Mouse (Mus musculus) small intestine, adult 10 weeks (tissue): ENCODE results near the gene Vkorc1. TPM values are rescaled to one million over a fixed set of nuclear protein-coding genes. Genes with fewer than 3 reads are reported as not detected.

Experiments used
- polyA plus RNA-seq: library from polyadenylated mRNA; stranded (reverse); fragments of 350-450 nt; fragmentation: Illumina TruSeq; extraction: RNeasy Lipid Tissue Mini Kit (QIAGEN cat#74804); gene quantifications from one replicate; pipeline ENCODE4 v1.2.3, GENCODE M21; 2014; ENCODE audit warnings: low replicate concordance

The Vkorc1 gene
- 24.9 TPM for polyA plus RNA-seq

DNA sequence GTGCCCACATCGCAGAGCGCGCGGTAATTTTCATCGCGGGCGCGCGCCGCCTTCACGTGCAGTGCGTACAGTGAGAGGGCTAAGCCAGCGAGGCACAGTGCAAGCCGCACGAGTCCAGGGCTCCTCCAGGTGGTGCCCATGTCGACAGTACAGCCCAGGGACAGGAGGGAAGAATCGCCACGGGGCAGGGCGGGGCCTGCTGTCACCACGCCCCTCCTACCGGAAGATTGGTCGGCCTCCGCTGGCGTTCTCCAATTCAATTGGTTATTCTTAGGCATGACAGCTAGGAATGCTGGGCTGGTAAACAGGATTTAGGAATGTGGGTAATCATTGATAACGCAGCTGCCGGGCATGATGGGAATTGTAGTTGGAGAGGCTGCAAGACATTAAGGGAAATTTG is at the start of gene Vkorc1, which contains the start of gene Gm21974:
TSS of gene Vkorc1 (minus strand) at position 176 of the 400 bp plus-strand sequence.
TSS of gene Gm21974 (minus strand) at position 13 of the 400 bp plus-strand sequence.

DNA sequence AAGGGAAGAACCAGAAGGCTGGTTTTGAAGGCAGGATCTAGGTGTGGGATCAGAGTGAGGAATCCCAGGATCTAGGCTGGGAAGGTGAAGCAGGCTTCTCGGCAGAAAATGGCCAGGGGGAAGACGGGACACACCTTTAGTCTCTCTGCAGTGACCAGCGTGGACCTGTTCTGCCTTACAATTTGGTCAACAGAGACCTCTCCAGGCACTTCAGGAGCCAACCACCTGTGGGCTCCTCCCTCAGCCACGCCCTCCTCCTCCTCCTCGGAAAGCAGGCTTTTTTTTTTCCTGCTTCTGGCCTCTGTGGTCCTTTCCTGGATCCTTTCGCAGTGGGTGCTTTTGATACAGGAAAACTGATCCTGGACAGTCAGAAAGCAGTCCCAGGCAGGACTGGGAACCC is 34.5 kb upstream of the Vkorc1 start, which contains the start of gene Prss8:
TSS of gene Prss8 (minus strand) at position 182 of the 400 bp plus-strand sequence.

DNA sequence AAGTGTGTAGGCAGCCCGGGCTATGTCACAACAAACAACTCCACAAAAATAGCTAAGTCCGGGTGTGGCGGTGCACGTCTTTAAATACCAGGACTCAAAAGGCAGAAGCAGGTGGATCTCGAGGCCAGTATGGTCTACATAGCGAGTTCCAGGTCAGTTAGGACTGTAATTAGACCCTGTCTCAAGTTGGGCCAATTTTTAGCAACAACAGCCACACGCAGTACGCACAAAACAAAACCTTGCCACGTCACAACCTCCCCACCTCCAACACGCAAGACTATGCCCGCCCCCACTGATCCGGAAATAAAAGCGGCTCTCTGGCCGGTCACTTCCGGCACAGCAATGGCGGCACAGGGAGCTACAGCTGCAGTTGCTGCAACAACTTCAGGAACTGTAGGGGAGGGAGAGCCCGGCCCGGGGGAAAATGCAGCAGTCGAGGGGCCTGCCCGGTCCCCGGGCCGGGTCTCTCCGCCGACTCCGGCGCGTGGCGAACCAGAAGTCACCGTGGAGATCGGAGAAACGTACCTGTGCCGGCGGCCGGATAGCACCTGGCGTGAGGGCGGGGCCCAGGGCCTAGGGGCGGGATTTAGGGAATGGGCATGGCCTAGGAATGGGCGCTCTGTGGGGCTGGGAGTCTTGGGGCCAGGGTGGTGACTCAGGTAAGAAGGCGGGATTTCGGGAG is 16.9 kb upstream of the Vkorc1 start, which contains the start of gene Kat8:
TSS of gene Kat8 (plus strand) at position 327 of the 682 bp plus-strand sequence.

DNA sequence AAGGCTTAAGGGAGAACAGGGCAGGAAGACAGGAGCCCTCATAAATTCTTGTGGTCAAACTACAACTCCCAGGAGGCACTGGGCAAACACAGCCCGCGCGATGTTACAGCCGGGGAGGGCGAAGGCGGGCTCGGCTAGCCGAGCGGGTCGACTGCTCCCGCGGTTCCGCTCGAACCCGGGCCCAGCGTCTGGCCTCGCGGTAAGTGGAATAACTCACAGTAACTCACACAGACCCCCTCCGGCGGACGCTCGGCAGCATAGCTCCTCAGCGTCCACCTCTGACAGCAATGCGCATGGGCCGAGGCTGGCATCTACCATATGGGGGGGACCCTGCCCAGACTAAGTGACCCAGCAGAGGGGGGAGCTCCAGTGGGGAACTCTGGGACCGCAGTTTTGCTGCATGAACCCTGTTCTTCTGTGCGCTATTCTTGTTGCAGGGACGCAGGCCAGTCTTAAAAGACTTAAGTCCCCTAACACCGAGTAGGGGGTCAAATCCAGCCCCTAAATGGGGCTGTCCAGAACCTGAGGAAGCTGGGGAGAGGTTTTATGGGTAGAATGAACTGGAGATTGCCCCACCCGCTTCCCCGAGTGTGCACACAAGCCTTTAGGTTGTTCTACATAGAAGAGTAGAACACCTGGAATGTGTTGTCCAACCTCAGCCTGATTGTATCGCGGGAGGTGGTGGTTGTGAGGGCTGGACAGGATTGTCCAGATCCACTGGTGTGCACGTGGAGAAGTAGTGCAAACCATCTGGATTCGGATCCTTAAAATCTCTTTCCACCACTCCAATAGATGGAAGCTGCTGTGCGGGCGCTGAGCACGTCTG is 8.8 kb upstream of the Vkorc1 start, which contains the start of gene Bckdk:
TSS of gene Bckdk (plus strand) at position 112 of the 826 bp plus-strand sequence.

DNA sequence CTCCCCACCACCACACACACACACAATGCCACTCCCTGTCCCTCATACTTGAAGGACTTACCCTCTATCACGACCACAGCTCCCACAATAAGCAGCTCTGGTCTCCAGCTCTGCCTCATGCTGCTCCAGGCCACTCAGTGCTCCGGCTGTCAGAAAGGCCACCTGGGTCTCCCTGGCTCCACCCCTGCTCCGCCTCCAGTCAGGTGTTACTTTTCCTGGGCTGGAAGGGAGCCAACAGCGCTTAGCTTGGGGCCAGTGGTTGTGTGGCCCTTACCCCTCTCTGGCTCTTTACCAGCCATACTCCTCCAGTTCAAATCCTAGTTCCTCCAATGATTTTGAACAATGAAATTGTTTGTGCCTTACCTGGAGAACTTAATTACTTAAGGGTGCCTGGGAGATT is 4.6 kb downstream of the Vkorc1 start, which contains the start of gene Prss53:
TSS of gene Prss53 (minus strand) at position 173 of the 400 bp plus-strand sequence.

DNA sequence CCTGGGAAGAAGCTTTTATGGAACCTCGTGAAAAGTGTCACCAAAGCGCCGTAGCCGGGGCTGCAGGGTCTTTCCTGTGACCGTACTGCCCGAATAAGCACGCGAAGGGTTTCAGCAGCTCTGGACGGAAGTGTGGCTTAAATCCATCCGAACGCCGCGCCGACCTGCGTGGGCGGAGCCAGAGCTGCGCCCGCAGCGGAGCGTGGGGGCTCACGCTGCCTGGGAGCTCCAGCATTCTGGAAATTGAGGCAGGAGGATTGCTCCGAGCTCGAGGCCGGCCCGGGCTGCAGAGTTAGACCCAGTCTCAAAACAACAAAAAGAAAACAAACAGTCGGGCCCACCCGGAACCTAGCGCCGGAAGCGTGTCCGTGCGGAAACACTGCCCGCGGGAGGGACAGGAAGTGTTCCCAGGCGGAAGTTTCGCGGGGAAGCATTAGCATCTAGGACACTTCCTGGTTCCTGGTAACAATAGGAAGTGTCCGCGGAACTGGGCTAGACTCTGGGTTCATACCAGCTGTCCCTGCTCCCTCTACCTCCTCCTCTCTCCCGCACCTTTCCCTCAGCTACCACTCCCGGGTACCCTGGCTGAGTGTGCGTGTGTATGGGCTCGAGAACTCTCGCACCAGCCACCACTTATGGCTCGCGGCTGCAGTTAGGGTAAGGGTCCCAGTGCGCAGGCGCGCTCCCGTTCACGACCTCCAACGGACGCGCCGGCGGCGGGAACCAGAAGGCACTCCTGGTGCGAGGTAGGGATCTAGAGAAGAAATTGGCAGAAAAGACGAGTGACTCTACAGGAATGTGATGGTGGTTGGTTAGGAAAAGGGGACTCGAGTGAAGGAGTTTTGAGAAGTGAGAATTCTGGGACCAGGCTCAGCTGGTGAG is 18.7 kb downstream of the Vkorc1 start, which contains the start of gene Zfp668:
TSS of gene Zfp668 (minus strand) at position 362 of the 882 bp plus-strand sequence.

DNA sequence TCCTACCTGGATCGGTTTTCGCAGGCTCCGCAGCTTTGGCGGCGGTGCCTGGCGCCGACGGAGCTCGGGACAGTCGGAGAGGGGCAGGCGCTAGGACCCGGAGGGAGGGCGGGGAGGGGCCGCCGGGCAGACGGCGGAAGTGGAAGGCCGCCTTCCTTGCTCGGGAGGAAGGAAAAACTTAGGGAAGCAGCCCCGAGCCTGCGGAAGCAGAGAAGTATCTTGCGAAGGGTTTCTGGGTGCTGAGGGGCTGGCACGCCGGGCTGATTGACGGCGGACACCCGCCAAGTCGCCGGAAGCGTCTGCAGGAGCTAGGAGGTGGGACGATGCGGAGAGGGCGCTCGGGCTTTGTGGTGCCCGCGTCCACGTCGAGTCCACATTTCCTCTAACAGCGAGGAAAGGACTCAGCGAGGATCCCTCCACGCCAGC is 19.4 kb downstream of the Vkorc1 start, which contains the start of gene Zfp646:
TSS of gene Zfp646 (plus strand) at position 181 of the 426 bp plus-strand sequence.

Other genes starting within 250 kb of the Vkorc1 start
- 1.2 TPM for gene Bcl7c, start 186.7 kb downstream of the Vkorc1 start, polyA plus RNA-seq
- 0.74 TPM for gene Ctf1, start 182.9 kb downstream of the Vkorc1 start, polyA plus RNA-seq
- not detected for gene Ctf2, start 163.5 kb downstream of the Vkorc1 start, polyA plus RNA-seq
- gene Fbxl19, start 151.1 kb downstream of the Vkorc1 start, polyA plus RNA-seq, result 0.11 TPM
- gene Orai3, start 125.8 kb downstream of the Vkorc1 start, polyA plus RNA-seq, result 0.63 TPM
- gene Setd1a, start 118.9 kb downstream of the Vkorc1 start, polyA plus RNA-seq, result 3.5 TPM
- not detected for gene Gm49388, start 110.0 kb downstream of the Vkorc1 start, polyA plus RNA-seq
- gene Hsd3b7, start 95.0 kb downstream of the Vkorc1 start, polyA plus RNA-seq, result 14.6 TPM
- gene Stx4a, start 71.3 kb downstream of the Vkorc1 start, polyA plus RNA-seq, result 11.9 TPM
- 0.30 TPM for gene Stx1b, start 71.1 kb downstream of the Vkorc1 start, polyA plus RNA-seq
- 4.9 TPM for gene Zfp646, start 19.4 kb downstream of the Vkorc1 start, polyA plus RNA-seq
- 0.52 TPM for gene Zfp668, start 18.8 kb downstream of the Vkorc1 start, polyA plus RNA-seq
- gene Prss53, start 4.6 kb downstream of the Vkorc1 start, polyA plus RNA-seq, result not detected
- not detected for gene Gm21974, start 163 bp downstream of the Vkorc1 start, polyA plus RNA-seq
- gene Bckdk, start 8.5 kb upstream of the Vkorc1 start, polyA plus RNA-seq, result 1.1 TPM
- gene Kat8, start 16.9 kb upstream of the Vkorc1 start, polyA plus RNA-seq, result 5.7 TPM
- gene Prss8, start 34.5 kb upstream of the Vkorc1 start, polyA plus RNA-seq, result 0.26 TPM
- gene Prss36, start 51.1 kb upstream of the Vkorc1 start, polyA plus RNA-seq, result not detected
- gene Fus, start 71.8 kb upstream of the Vkorc1 start, polyA plus RNA-seq, result 567 TPM
- 89.0 TPM for gene Pycard, start 98.2 kb upstream of the Vkorc1 start, polyA plus RNA-seq
- gene Trim72, start 108.3 kb upstream of the Vkorc1 start, polyA plus RNA-seq, result not detected
- gene Itgam, start 167.0 kb upstream of the Vkorc1 start, polyA plus RNA-seq, result 7.9 TPM
- not detected for gene Gm49368, start 167.1 kb upstream of the Vkorc1 start, polyA plus RNA-seq
- 9.9 TPM for gene Itgax, start 233.9 kb upstream of the Vkorc1 start, polyA plus RNA-seq